11 mouse cellular contexts compared by ENCODE assay signal in genomic region chr2:124244543-124245245, GRCm38 (mm10).
DNase-seq lines count a peak whose midpoint lies in the region; ATAC-seq and TF ChIP-seq lines count a peak whose summit lies in the region.
"Had no signal": no experiment of that assay in that cellular context is flagged by ENCODE, and none has a peak within 500 bp of the region (broad histone marks: within the 10 kb centered on the region; RNA-seq: fewer than 3 reads in every experiment).

No protein-coding gene starts in this region.

- TF ChIP-seq CTCF in kidney, adult 2 months (conservative IDR thresholded peaks at IDR 0.05; ENCODE audit: insufficient read depth, insufficient read length, low read depth, low read length) = no peak

- no peak overlapping the region for H3K4me2 ChIP-seq in forebrain, embryonic 16.5 days (ENCODE audit: low read length)
- H3K4me2 ChIP-seq: forebrain, embryonic 12.5 days had no signal

- H3K36me3 ChIP-seq in kidney, adult 2 months (ENCODE audit: control insufficient read depth, insufficient read depth, low read length) = no peaks in the 10 kb centered on the region
- no peaks in the 10 kb centered on the region for H3K36me3 ChIP-seq in forebrain, embryonic 16.5 days (ENCODE audit: control insufficient read depth, insufficient read depth)
- H3K36me3 ChIP-seq: forebrain, embryonic 12.5 days had no signal

- no peak overlapping the region for H3K4me3 ChIP-seq in kidney, adult 2 months (ENCODE audit: insufficient read depth, low read depth, low read length)
- no peak overlapping the region for H3K4me3 ChIP-seq in forebrain, embryonic 16.5 days (replicated peaks; ENCODE audit: low read length)
- H3K4me3 ChIP-seq: forebrain, embryonic 12.5 days; heart, adult 2 months had no signal

- ATAC-seq in forebrain, embryonic 16.5 days = no peak

- H3K27ac ChIP-seq in kidney, adult 2 months (ENCODE audit: insufficient read depth, low read depth, low read length) = no peak overlapping the region
- no peak overlapping the region for H3K27ac ChIP-seq in forebrain, embryonic 16.5 days (ENCODE audit: low read length)
- H3K27ac ChIP-seq: forebrain, embryonic 12.5 days; heart, adult 2 months had no signal

- no peaks in the 10 kb centered on the region for H3K27me3 ChIP-seq in kidney, adult 2 months (replicated peaks; ENCODE audit: control insufficient read depth, insufficient read depth, low read length)
- no peaks in the 10 kb centered on the region for H3K27me3 ChIP-seq in forebrain, embryonic 16.5 days (replicated peaks; ENCODE audit: control insufficient read depth, insufficient read depth, low read length)
- H3K27me3 ChIP-seq: forebrain, embryonic 12.5 days had no signal

- no peaks in the 10 kb centered on the region for H3K4me1 ChIP-seq in kidney, adult 2 months (ENCODE audit: control insufficient read depth, insufficient read depth, low read length)
- no peaks in the 10 kb centered on the region for H3K4me1 ChIP-seq in forebrain, embryonic 16.5 days (replicated peaks; ENCODE audit: control insufficient read depth, insufficient read depth, low read length)

- no peak overlapping the region for H3K9ac ChIP-seq in forebrain, embryonic 16.5 days (replicated peaks; ENCODE audit: low read depth, low read length)
- H3K9ac ChIP-seq: forebrain, embryonic 12.5 days had no signal

- no peaks in the 10 kb centered on the region for H3K9me3 ChIP-seq in forebrain, embryonic 16.5 days (ENCODE audit: control insufficient read depth, low read length)
- H3K9me3 ChIP-seq: forebrain, embryonic 12.5 days had no signal

- peak; percentile 6 for DNase-seq in cerebellum, adult 11-12 months
- no peak for DNase-seq in cerebellum, adult 8-10 months
- DNase-seq in kidney, adult 2 months = peak; percentile 2
- DNase-seq in kidney, adult 11 months = no peak
- peak; percentile 57 for DNase-seq in adrenal gland, postnatal 14 days
- DNase-seq in lung, postnatal 14 days = peak; percentile 53
- no peak for DNase-seq in gastrocnemius, adult 8-10 months (ENCODE audit: low spot score in 2 of 2)
- DNase-seq: kidney, adult 8-10 months had no signal

- WGBS in kidney, adult 2 months = 69% methylated on average over 4 of the region's 4 CpGs
- WGBS in forebrain, embryonic 16.5 days = 69% methylated on average over 4 of the region's 4 CpGs

- no peak for TF ChIP-seq POLR2A in kidney, adult 2 months (IDR thresholded peaks at IDR 0.05; ENCODE audit: low read depth, low read length)

Comparison
In these comparisons a context has a peak if more than half of its experiments do, and no peak if none do; other contexts are left out.
1. DNase-seq: peak in cerebellum, adult 11-12 months (single experiment), kidney, adult 2 months (single experiment), adrenal gland, postnatal 14 days (single experiment) and lung, postnatal 14 days (single experiment); none in cerebellum, adult 8-10 months (single experiment), kidney, adult 11 months (single experiment) and gastrocnemius, adult 8-10 months (0 of 2).